Mouse (Mus musculus) spleen, postnatal 4 days (tissue): ENCODE results near the gene Brdt.
A peak's percentile ranks its signal among the peaks of the same experiment; 100 is the strongest.
"Not testable (repeated sequence)": the region's sequence is repeated elsewhere in the genome, so short reads cannot be mapped to it uniquely, and the experiment has no call there.

Experiments used
- DNase-seq, 2 experiments: peaks; one replicate each; pipeline ENCODE4 v3.0.0; 2022; ENCODE audit warnings: low spot score in 2 of 2

Gene Brdt

DNA sequence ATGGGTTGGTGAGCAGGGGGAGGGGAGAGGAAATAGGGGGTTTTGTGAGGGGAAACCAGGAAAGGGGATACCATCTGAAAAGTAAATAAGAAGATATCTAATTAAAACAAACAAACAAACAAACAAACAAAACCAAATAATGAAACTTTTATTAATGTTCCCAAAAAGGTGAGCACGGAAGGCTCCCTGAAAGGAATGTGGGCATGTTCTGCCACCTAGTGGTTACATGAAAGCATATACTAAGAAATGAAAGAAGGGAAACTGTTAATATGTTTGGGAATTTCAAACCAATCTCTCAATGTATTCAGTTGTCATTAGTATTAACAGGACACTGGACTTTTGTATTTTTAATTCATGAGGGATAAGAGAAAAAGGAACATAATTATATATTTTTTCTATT lies 10.3 kb upstream of the Brdt start:
- DNase-seq: no peak

DNA sequence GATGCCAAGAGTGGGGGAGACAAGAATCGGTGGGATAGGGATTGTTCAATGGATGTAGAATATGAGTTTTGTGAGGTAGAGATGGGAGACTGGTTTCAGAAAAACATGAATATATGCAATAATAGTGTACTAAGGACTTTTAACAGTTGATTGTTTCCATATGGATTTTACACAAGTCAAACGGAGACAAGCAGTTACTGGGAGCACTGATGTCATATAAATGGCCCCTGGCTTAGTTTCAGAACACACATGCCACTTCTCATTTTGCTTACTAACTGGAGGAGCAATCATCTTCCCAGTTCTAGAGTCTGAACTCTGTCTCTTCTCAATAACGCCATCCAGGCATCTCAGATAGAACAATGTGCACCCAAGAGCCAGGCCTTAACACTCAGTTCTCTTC lies 9.4 kb downstream of the Brdt start:
- no peak for DNase-seq

GRCm38 (mm10) chr5:107342891-107343290 lies 11.9 kb downstream of the Brdt start:
- DNase-seq: no peak

DNA sequence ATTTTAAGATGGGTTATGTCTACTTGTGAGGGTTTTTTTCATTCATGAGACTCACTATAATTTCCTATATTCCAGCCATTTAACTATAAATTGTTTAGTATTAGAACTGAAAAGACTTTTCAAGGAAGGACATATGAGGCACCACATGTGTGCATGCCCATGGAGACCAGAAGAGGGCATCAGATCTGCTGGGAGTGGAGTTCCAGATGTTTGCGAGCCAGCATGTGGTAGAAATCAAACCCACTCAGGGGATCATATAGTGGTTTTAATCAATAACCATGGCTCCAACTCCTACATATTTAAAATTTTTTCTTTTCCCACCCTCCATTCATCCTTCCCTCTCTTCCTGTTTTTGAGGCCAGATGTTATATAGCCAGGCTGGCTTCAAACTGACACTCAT lies 15.3 kb downstream of the Brdt start:
- DNase-seq: no peak

DNA sequence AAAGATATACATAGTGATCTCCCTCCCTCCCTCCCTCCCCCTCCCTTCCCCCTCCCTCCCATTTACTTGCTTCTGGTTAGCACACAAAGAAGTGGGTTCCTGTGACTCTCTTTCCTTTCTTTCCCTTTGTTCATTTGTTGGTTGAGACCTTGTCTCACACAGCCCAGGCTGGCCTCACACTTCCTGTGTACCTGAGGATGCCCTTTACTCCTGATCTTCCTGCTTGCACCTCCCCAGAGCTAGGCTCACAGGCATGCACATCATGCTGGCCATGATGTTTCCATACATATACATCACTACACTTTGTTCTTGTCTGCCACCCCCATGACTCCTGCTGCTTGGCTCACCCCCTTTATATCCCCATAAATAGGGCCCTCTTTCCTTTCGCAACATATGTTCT lies 21.6 kb downstream of the Brdt start:
- DNase-seq: no peak

DNA sequence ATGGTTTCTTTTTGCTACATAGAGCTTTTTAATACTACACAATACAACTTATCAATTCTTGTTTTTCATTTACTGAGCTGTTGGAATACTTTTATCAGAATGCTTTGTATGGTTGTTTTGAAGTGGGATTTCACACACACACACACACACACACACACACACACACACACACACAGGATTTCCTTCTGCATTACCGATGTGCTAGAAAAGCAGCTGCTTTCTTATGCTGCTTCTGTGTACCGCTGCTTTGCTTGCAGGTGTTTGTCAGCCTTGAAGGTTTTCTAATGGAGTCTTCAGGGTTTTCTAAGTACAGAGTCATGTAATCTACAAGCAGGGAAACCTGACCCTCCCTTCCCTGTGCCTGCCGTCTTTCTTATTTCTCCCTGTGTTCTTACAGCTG lies 23.0 kb downstream of the Brdt start:
- DNase-seq: no peak

GRCm38 (mm10) chr5:107355801-107356200 lies 24.8 kb downstream of the Brdt start:
- DNase-seq: no peak

GRCm38 (mm10) chr5:107357723-107358122 lies 26.8 kb downstream of the Brdt start:
- no peak for DNase-seq

- DNase-seq: peak; percentile 87 to 91
These were observed 28.6 kb downstream of the Brdt start for GRCm38 (mm10) chr5:107359395-107360053.

DNA sequence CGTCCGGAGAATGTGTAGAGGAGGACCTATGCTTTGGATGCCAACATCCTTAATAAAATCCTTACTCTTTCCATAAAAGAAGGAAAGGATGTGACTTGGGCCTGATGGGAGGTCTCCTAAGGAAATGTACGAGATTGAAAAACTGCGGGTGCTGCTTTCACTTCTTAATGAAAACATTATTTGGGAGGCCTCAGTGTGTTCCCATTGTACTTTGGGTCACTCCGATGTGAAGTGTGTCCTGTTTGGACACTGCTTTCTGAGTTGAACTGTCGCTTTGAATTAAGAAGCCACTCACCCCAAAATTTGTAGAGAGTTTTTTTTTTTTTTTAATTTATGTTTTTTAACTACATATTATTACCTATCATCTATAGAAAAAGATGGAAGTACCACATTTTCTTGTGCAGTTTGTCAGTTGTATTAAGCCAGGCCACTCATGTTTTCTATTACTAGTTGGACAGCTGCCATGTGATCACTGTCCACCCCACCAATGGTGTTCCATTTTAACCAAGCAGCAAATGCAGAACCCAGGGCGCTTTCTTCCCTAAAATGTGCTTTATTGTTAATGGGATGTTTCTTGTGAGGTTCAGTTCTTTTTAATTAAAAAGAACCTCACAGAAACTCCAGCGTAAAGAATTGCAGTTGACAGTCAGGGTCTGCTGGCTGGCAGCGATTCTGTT lies 29.2 kb downstream of the Brdt start:
- DNase-seq: no peak

DNA sequence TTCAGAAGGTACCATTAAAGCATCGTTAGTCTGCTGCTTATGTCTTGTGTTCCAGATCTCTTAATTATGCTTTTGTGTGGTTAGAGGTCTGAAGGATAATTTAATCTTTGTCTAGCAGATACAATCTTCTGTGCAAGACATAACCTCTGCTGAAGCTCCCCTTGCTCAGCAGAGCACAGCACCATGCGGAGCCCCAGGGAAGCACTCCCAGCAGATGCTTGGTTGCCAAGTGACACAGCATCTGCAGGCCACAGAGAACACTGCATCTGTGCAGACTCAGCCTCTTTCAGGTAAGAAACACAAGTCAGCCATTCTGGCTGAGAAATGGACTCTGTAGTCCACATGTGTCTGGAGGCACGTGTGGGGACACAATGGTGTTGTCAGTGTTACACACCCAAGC lies 39.1 kb downstream of the Brdt start:
- DNase-seq: no peak

- DNase-seq: no peak
These were observed 40.4 kb downstream of the Brdt start for GRCm38 (mm10) chr5:107371335-107371734.

- DNase-seq: no peak
These were observed 42.3 kb downstream of the Brdt start for GRCm38 (mm10) chr5:107373256-107373655.

GRCm38 (mm10) chr5:107386448-107386847 lies 55.5 kb downstream of the Brdt start:
- DNase-seq: not testable (repeated sequence)

DNA sequence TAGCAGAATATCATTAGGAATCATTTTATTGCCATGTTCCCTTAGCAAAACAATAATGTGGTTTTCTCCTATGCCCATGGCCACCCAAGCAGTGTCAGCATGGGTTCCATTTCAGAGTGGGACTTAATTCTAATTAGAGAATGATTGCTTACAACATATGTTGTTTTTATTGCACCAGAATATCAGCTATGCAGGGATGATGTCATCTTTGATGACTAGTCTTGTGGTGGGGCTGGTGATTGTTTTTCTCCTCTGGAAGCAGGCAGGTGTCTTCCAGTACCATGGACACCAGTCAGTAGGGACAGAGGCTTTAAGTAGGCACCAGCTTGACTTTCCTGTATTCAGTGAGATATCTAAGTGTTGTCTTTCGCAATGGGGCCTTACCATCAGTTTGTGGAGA lies 56.8 kb downstream of the Brdt start:
- DNase-seq: no peak

- no peak for DNase-seq
These were observed 58.4 kb downstream of the Brdt start for GRCm38 (mm10) chr5:107389373-107389772.

DNA sequence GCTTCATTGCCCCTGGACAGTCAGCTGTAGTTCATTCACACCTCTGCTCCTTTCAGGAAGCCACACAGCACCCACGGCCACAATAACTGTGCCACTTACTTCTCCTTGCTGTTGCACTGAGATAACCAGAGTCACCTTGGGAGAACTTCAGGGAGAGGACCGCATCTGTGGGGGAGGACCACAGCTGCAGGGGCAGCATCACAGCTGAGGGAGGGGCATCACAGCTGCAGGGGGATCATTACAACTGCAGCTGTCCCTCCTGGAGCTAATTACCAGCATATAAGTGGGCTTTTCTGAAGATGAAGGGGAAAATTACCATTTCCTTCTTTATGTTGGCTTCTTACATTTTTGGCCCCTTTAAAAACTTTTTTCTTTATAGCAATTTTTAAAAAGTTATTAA lies 63.5 kb downstream of the Brdt start:
- DNase-seq: no peak

DNA sequence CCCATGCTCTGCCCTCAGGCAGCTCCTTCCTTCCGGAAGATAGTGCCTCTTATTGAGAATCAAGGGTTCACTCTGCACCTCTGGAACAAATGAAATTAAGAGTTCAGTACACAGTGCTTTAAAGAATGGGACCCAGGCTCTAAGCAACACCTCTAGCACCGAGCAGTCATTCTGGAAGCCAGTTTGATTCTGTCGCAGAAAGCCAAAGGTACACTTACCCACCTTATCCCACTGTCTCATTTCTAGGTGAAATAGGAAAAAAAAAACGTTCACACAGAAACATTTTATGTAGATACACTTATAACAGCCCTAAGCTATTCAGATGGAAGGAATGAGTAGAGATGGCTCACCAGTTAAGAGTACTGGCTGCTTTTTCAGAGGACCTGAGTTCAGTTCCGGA lies 71.5 kb downstream of the Brdt start, which contains the start of gene Ephx4:
Gene Ephx4 (plus strand): TSS at position 301 of the 400 bp plus-strand sequence.
- DNase-seq: no peak

DNA sequence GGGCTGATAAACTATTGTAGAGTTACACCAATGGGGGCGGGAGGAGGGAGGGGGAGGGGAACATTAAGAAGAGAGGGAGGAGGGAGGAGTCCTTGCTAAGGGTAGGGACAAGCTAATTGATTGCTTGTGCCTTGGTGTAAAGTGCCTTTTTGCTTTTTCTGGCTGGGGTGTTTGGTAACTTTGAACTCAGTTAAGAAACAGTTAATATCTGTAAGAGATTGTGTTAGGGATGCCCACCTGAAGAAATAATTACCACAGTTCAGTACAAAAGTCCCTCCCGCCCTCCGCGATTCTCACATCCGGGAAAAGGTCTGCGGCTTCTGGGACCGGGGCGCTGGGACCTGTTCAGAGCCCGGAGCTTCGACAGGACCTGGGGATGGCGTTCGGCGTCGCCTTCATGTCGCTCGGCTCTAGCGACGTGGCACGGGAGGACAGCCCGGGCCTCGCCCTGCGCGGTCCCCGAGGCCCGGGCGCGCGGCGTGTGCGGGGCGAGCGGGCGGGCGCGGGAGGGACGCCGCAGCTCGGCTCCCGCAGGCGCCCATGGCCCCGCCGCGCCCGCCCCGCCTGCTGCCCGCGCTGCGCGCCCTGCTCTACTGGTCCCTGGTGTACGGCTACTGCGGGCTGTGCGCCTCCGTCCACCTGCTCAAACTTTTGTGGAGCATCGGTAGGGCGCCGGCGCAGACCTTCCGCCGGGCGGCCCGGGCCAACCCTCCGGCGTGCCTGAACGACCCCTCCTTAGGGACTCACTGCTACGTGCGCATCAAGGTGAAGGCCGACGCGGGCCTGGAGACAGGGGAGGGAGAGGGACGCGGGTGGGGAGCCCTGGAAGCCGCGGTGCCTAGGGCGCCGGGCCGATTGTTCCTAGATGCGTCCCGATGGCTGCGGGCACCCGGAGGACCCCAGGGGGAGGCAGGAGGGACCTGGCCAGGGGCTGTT lies 72.3 kb downstream of the Brdt start:
- peak in 1 of 2 experiments; percentile 63 for DNase-seq

- DNase-seq: no peak
These were observed 73.2 kb downstream of the Brdt start for GRCm38 (mm10) chr5:107403947-107404684.

DNA sequence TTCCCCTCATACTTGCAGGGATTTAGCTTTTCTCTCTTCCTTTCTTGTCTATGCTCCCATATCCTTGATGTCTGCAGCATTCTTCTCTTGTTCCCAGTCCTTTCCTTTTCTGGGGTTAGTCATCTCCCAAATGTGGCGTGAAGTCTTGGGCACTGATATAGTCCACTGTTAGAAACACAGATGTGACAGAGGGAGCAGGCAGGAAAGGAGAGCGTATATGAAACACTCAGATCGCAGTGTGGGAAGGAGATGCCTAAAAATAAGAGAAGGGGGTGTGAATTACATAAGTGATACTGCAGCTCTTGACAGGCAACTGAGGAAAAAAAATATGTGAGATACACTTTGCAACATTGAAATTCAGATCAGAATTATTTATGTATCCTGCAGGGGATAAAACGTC lies 74.4 kb downstream of the Brdt start:
- DNase-seq: no peak

- no peak for DNase-seq
These were observed 79.3 kb downstream of the Brdt start for GRCm38 (mm10) chr5:107410305-107410704.
